25 mouse cellular contexts compared by ENCODE assay signal in genomic region chr17:87008950-87009349, GRCm38 (mm10). TPM values are rescaled to one million over a fixed set of nuclear protein-coding genes. Genes with fewer than 3 reads are reported as not detected.
DNase-seq lines count a peak whose midpoint lies in the region; ATAC-seq and TF ChIP-seq lines count a peak whose summit lies in the region.
"Had no signal": no experiment of that assay in that cellular context is flagged by ENCODE, and none has a peak within 500 bp of the region (broad histone marks: within the 10 kb centered on the region; RNA-seq: fewer than 3 reads in every experiment).

No protein-coding gene starts in this region.

- no peaks in the 10 kb centered on the region for H3K27me3 ChIP-seq in hindbrain, postnatal 0 days (ENCODE audit: insufficient read depth, low read length)
- no peaks in the 10 kb centered on the region for H3K27me3 ChIP-seq in hindbrain, embryonic 13.5 days
- no peaks in the 10 kb centered on the region for H3K27me3 ChIP-seq in liver, embryonic 14.5 days (ENCODE audit: control insufficient read depth, insufficient read depth, low read length)
- no peaks in the 10 kb centered on the region for H3K27me3 ChIP-seq in liver, embryonic 12.5 days (replicated peaks)
- H3K27me3 ChIP-seq: embryonic facial prominence, embryonic 13.5 days; forebrain, embryonic 15.5 days; heart, embryonic 13.5 days; hindbrain, embryonic 15.5 days; limb, embryonic 12.5 days; midbrain, embryonic 12.5 days; neural tube, embryonic 13.5 days; stomach, embryonic 15.5 days had no signal

- no peaks in the 10 kb centered on the region for H3K4me1 ChIP-seq in hindbrain, postnatal 0 days (ENCODE audit: insufficient read depth, low read length)
- no peaks in the 10 kb centered on the region for H3K4me1 ChIP-seq in hindbrain, embryonic 13.5 days (replicated peaks)
- H3K4me1 ChIP-seq in liver, embryonic 14.5 days (replicated peaks; ENCODE audit: control insufficient read depth in 2 of 2, insufficient read depth in 2 of 2, low read length in 1 of 2), result no peaks in the 10 kb centered on the region
- no peaks in the 10 kb centered on the region for H3K4me1 ChIP-seq in liver, embryonic 12.5 days
- H3K4me1 ChIP-seq: embryonic facial prominence, embryonic 13.5 days; heart, embryonic 13.5 days; hindbrain, embryonic 15.5 days; limb, embryonic 12.5 days; midbrain, embryonic 12.5 days; neural tube, embryonic 13.5 days; stomach, embryonic 15.5 days had no signal

- no peaks in the 10 kb centered on the region for H3K9me3 ChIP-seq in hindbrain, postnatal 0 days (ENCODE audit: low read length)
- H3K9me3 ChIP-seq in hindbrain, embryonic 13.5 days, result no peaks in the 10 kb centered on the region
- no peaks in the 10 kb centered on the region for H3K9me3 ChIP-seq in liver, embryonic 14.5 days (ENCODE audit: control insufficient read depth, low read length)
- no peaks in the 10 kb centered on the region for H3K9me3 ChIP-seq in liver, embryonic 12.5 days (replicated peaks)
- H3K9me3 ChIP-seq: embryonic facial prominence, embryonic 13.5 days; forebrain, embryonic 15.5 days; heart, embryonic 13.5 days; hindbrain, embryonic 15.5 days; limb, embryonic 12.5 days; midbrain, embryonic 12.5 days; neural tube, embryonic 13.5 days; stomach, embryonic 15.5 days had no signal

- TF ChIP-seq CTCF in hindbrain, postnatal 0 days (IDR thresholded peaks at IDR 0.05; ENCODE audit: low read depth), result 0 out of 2 replicates have a peak, but pooled peaks have one; percentile 25
- TF ChIP-seq CTCF in liver, embryonic 14.5 days (IDR thresholded peaks at IDR 0.05; ENCODE audit: low read depth), result peak; percentile 16; the same call in 1 of the 2 replicates

- no peak for ATAC-seq in hindbrain, postnatal 0 days
- ATAC-seq in hindbrain, embryonic 13.5 days (ENCODE audit: low FRiP score), result no peak
- no peak for ATAC-seq in liver, embryonic 14.5 days (ENCODE audit: insufficient read depth)
- ATAC-seq in liver, embryonic 12.5 days, result no peak
- ATAC-seq: forebrain, embryonic 15.5 days had no signal

- H3K4me2 ChIP-seq in hindbrain, postnatal 0 days (ENCODE audit: low read depth, low read length), result no peak overlapping the region
- no peak overlapping the region for H3K4me2 ChIP-seq in hindbrain, embryonic 13.5 days
- H3K4me2 ChIP-seq in liver, embryonic 14.5 days (ENCODE audit: low read depth), result no peak overlapping the region
- no peak overlapping the region for H3K4me2 ChIP-seq in liver, embryonic 12.5 days
- H3K4me2 ChIP-seq: embryonic facial prominence, embryonic 13.5 days; forebrain, embryonic 15.5 days; heart, embryonic 13.5 days; hindbrain, embryonic 15.5 days; limb, embryonic 12.5 days; midbrain, embryonic 12.5 days; neural tube, embryonic 13.5 days; stomach, embryonic 15.5 days had no signal

- DNase-seq in hindbrain, postnatal 0 days (ENCODE audit: low spot score), result no peak
- no peak for DNase-seq in liver, embryonic 14.5 days (ENCODE audit: low read depth in 3 of 3, low spot score in 3 of 3)
- DNase-seq in 416B (ENCODE audit: low read depth) (peak; percentile 25), NIH3T3 (ENCODE audit: low read depth) (peak; percentile 22)
- DNase-seq in adrenal gland, adult 18-20 months (ENCODE audit: low spot score in 2 of 2), result no peak
- DNase-seq: adrenal gland, postnatal 36 days; cerebellum, adult 11-12 months; cerebellum, postnatal 14 days; heart, postnatal 36 days; kidney, adult 11 months; kidney, postnatal 14 days; lung, adult 18-20 months; spleen, adult 18-20 months; thymus, adult 2 months had no signal

- no peak overlapping the region for H3K4me3 ChIP-seq in hindbrain, postnatal 0 days (ENCODE audit: low read length)
- no peak overlapping the region for H3K4me3 ChIP-seq in hindbrain, embryonic 13.5 days
- H3K4me3 ChIP-seq in liver, embryonic 14.5 days (ENCODE audit: insufficient read depth in 1 of 2, low read depth in 2 of 2, low read length in 2 of 2), result no peak overlapping the region
- no peak overlapping the region for H3K4me3 ChIP-seq in liver, embryonic 12.5 days
- H3K4me3 ChIP-seq: embryonic facial prominence, embryonic 13.5 days; forebrain, embryonic 15.5 days; heart, embryonic 13.5 days; hindbrain, embryonic 15.5 days; limb, embryonic 12.5 days; midbrain, embryonic 12.5 days; neural tube, embryonic 13.5 days; stomach, embryonic 15.5 days had no signal

- TF ChIP-seq EP300 in liver, embryonic 14.5 days (IDR thresholded peaks at IDR 0.05; ENCODE audit: low read depth), result no peak

- 91% methylated on average over 3 of the region's 3 CpGs for WGBS in hindbrain, postnatal 0 days
- 88% methylated on average over 3 of the region's 3 CpGs for WGBS in hindbrain, embryonic 13.5 days
- WGBS in liver, embryonic 14.5 days (ENCODE audit: insufficient replicate concordance), result 77% methylated on average over 3 of the region's 3 CpGs
- WGBS in liver, embryonic 12.5 days (ENCODE audit: insufficient replicate concordance), result 79% methylated on average over 3 of the region's 3 CpGs

- no peak overlapping the region for H3K27ac ChIP-seq in hindbrain, postnatal 0 days
- H3K27ac ChIP-seq in hindbrain, embryonic 13.5 days, result no peak overlapping the region
- no peak overlapping the region for H3K27ac ChIP-seq in liver, embryonic 14.5 days
- no peak overlapping the region for H3K27ac ChIP-seq in liver, embryonic 12.5 days
- H3K27ac ChIP-seq: embryonic facial prominence, embryonic 13.5 days; forebrain, embryonic 15.5 days; heart, embryonic 13.5 days; hindbrain, embryonic 15.5 days; limb, embryonic 12.5 days; macrophage; midbrain, embryonic 12.5 days; neural tube, embryonic 13.5 days; stomach, embryonic 15.5 days had no signal

- H3K36me3 ChIP-seq in hindbrain, postnatal 0 days (ENCODE audit: insufficient read depth, low read length), result no peaks in the 10 kb centered on the region; the same call in 1 of the 2 replicates
- peaks cover 15% of the 10 kb centered on the region for H3K36me3 ChIP-seq in hindbrain, embryonic 13.5 days
- no peaks in the 10 kb centered on the region; the same call in 1 of the 2 replicates for H3K36me3 ChIP-seq in liver, embryonic 14.5 days (replicated peaks; ENCODE audit: control insufficient read depth, insufficient read depth, low read depth)
- H3K36me3 ChIP-seq in liver, embryonic 12.5 days, result peaks cover 17% of the 10 kb centered on the region; the same call in 1 of the 2 replicates

- no peak overlapping the region for H3K9ac ChIP-seq in hindbrain, postnatal 0 days (replicated peaks; ENCODE audit: low read length)
- H3K9ac ChIP-seq in hindbrain, embryonic 13.5 days, result no peak overlapping the region
- no peak overlapping the region for H3K9ac ChIP-seq in liver, embryonic 14.5 days (replicated peaks)
- no peak overlapping the region for H3K9ac ChIP-seq in liver, embryonic 12.5 days
- H3K9ac ChIP-seq: embryonic facial prominence, embryonic 13.5 days; forebrain, embryonic 15.5 days; heart, embryonic 13.5 days; hindbrain, embryonic 15.5 days; limb, embryonic 12.5 days; midbrain, embryonic 12.5 days; neural tube, embryonic 13.5 days; stomach, embryonic 15.5 days had no signal

RNA-seq across cellular contexts. Expression of gene Pigf, which starts 16.3 kb away (rescaled TPM):
- total RNA-seq in hindbrain, postnatal 0 days (2014; rRNA removed), result 12.8 and 15.7 TPM in 2 replicates
- polyA plus RNA-seq in hindbrain, postnatal 0 days (2015; fragmentation: Nextera tagmentation; extraction: Ambion mirVana), result 31.3 and 33.3 TPM in 2 replicates
- 36.8 and 37.0 TPM in 2 replicates for polyA plus RNA-seq in hindbrain, embryonic 13.5 days (2015; fragmentation: Nextera tagmentation; extraction: Ambion mirVana)
- polyA plus RNA-seq in liver, embryonic 14.5 days (2012; rRNA removed), result 6.8 and 8.7 TPM in 2 replicates
- polyA plus RNA-seq in liver, embryonic 14.5 days (2014; fragmentation: Nextera tagmentation; extraction: Ambion mirVana), result 14.6 and 16.1 TPM in 2 replicates
- 18.6 and 19.8 TPM in 2 replicates for polyA plus RNA-seq in liver, embryonic 12.5 days (2016; fragmentation: Nextera tagmentation; extraction: Ambion mirVana)
- total RNA-seq in adrenal gland, adult 18-20 months (2021), result 10 to 100 TPM; 14.1 to 14.9 TPM

RNA-seq across cellular contexts. Expression of gene Cript, which starts 16.4 kb away (rescaled TPM):
- 37.3 and 53.7 TPM in 2 replicates for total RNA-seq in hindbrain, postnatal 0 days (2014; rRNA removed)
- 184 and 186 TPM in 2 replicates for polyA plus RNA-seq in hindbrain, postnatal 0 days (2015; fragmentation: Nextera tagmentation; extraction: Ambion mirVana)
- polyA plus RNA-seq in hindbrain, embryonic 13.5 days (2015; fragmentation: Nextera tagmentation; extraction: Ambion mirVana), result 224 and 236 TPM in 2 replicates
- 14.3 and 20.8 TPM in 2 replicates for polyA plus RNA-seq in liver, embryonic 14.5 days (2012; rRNA removed)
- polyA plus RNA-seq in liver, embryonic 14.5 days (2014; fragmentation: Nextera tagmentation; extraction: Ambion mirVana), result 70.4 and 76.5 TPM in 2 replicates
- 76.9 and 84.3 TPM in 2 replicates for polyA plus RNA-seq in liver, embryonic 12.5 days (2016; fragmentation: Nextera tagmentation; extraction: Ambion mirVana)
- 10 to 100 TPM; 67.8 to 69.8 TPM for total RNA-seq in adrenal gland, adult 18-20 months (2021)

RNA-seq across cellular contexts. Expression of gene Rhoq, which starts 46.1 kb away (rescaled TPM):
- total RNA-seq in hindbrain, postnatal 0 days (2014; rRNA removed), result 24.1 and 51.7 TPM in 2 replicates
- polyA plus RNA-seq in hindbrain, postnatal 0 days (2015; fragmentation: Nextera tagmentation; extraction: Ambion mirVana), result 5.9 and 6.7 TPM in 2 replicates
- 6.2 and 6.9 TPM in 2 replicates for polyA plus RNA-seq in hindbrain, embryonic 13.5 days (2015; fragmentation: Nextera tagmentation; extraction: Ambion mirVana)
- 1.3 and 1.9 TPM in 2 replicates for polyA plus RNA-seq in liver, embryonic 14.5 days (2012; rRNA removed)
- polyA plus RNA-seq in liver, embryonic 14.5 days (2014; fragmentation: Nextera tagmentation; extraction: Ambion mirVana), result 1.2 TPM in 2 replicates
- polyA plus RNA-seq in liver, embryonic 12.5 days (2016; fragmentation: Nextera tagmentation; extraction: Ambion mirVana), result 2.7 and 3.6 TPM in 2 replicates
- 100 to 1,000 TPM; 106 to 145 TPM for total RNA-seq in adrenal gland, adult 18-20 months (2021)

Comparison
In these comparisons a context has a peak if more than half of its experiments do, and no peak if none do; other contexts are left out.
1. DNase-seq: peak in 416B (single experiment) and NIH3T3 (single experiment); none in hindbrain, postnatal 0 days (single experiment), liver, embryonic 14.5 days (0 of 3) and adrenal gland, adult 18-20 months (0 of 2).